Mouse (Mus musculus): ENCODE results near the gene Slc25a41.

Gene Slc25a41

DNA sequence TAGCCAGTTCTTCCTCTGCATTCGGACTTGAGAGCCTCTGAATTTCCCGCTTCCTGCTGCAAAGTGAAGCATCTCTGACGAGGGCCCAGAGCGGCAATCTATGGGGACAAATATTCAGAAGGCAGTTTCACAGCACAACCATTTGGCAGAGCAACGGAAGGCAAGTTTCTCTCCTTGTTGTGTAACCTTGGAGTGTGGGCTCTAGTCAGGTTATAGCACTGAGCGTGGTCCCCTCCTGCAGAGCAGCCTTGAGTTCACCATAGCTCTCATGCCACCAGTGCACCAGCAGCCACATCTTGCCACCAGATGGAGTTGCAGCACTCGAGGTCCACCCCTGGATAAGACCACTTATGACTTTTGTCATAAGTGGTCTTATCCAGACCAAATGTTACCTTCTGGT, 53.0 kb downstream of the Slc25a41 start:
- TF ChIP-seq GATA4 (IDR thresholded peaks at IDR 0.05; ENCODE audit: insufficient replicate concordance, low read length): no peak

DNA sequence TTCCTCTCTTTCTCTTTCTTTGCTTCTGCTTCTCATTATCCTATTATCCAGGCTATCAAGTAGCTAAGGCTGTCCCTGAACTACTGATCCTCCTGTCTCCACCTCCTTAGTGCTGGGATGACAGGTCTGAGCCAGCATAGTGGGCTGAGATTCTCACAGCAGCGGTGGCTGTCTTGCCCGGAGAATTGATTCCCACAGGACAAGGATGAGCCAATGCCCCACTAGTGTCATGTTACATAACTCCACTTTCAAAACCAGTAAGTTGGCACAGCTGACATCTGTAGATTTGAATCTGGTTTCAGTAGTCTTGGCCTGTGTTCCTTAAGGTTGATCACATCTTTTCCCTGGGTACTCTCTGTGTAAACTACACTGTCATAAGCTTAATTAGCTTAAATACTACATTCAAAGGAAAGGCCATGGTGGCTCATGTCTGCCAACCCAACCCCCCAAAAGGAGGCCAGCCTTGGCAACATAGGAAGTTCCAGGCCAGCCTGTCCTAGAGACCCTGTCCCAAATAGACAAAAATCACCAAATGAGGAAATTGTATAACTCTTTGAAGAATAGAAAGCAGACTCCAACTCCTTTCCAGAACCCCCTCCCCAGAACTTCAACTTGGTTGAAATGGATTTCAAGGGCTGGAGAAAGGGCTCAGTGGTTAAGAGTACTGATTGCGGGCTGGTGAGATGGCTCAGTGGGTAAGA, 55.2 kb downstream of the Slc25a41 start:
- TF ChIP-seq GATA4 (IDR thresholded peaks at IDR 0.05; ENCODE audit: insufficient replicate concordance, low read length): no peak

DNA sequence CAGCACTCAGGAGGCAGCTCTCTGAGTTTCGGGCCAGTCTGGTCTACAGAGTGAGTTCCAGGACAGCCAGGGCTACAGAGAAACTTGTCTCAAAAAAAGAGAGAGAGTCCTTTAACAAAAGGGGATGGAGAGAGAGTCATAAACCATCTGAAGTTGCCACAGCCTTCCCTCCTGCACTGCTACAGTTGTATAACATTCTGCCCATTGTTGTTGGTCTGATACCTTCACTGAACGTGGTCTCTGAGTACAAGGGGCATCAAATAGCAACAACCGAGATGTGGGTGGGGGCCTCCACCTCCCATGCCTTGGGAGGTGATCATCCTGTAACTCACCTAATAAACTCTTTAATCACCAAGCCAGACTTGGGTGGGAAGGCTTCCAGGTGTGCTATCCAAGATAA, 55.8 kb downstream of the Slc25a41 start:
- TF ChIP-seq GATA4 (IDR thresholded peaks at IDR 0.05; ENCODE audit: insufficient replicate concordance, low read length): no peak

DNA sequence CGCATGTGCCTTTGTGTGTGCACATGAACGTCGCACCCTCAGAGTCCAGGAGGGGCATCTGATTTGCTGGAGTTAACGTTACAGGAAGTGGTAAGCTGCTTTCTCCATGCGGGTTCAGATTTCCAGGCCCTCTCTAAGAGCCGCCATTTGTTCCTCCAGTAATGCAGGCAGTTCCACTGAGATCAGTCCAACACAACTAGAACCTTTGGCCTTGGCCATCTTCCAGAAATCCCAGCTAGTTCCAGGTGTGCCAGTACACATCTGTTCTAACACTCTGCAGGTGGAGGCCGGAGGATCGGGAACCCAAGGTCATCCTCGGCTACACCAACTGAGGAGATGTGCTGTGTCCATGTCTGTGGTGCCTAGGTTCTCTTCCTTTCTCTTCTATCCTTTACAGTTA, 56.6 kb downstream of the Slc25a41 start:
- TF ChIP-seq GATA4 (IDR thresholded peaks at IDR 0.05; ENCODE audit: insufficient replicate concordance, low read length): no peak

All from liver, adult (tissue).